Mouse (Mus musculus): Measurements from ENCODE around the gene Pnma1.

Pnma1 gene

DNA sequence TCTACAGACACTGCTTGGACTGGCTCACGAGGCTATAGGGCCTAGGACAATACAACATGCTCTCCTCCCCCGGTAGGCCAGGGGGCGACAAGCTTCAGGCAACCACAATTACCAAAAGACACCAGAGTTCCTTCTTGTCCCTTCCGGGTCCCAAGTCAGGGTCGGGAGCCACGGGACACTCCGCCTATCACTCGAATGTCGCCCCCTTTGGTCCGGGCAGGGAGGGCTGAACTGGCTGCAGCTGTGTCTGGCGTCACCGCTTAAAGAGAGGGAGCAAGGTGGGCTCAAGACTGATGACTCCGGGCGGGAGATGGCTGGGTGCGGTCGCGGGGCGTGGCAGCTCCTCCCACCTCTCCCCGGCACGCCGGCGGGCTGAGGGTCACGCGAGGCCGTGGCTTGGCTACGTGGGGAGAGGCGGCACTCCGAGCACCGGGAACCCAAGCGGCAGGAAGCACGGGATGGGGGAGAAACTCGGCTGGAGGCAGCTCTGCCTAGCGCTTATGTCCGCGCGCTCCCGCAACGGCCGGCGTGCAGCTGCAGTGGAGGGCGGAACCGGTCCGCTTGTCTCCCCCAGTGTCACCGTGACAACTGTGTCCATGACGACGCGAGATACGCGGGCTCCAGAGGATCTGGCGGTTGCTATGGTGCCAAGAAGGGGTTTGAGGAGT lies at the start of gene Pnma1:
Gene Pnma1, minus strand, starts transcription at position 536 of the 668 bp plus-strand sequence.
- peak; percentile 70 for DNase-seq

DNA sequence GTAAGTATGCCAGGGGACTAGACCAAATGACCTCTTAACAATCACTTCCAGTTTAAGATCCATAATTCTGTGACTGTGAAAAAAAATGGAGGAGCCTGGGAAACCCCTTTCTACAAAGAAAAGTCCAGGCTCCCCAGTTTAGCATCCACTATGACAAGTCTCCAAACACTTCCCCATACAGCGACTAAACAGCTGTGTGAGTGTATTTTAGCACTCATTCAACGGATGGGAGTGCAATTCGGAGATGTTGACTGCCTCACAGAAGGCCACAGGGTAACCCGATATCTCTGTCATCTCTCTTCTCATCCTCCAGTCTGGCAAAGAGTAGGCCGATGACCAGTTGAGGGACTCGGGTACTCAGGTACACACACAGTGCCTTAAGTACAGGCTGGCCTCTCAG lies 46.9 kb upstream of the Pnma1 start:
- no peak for DNase-seq

GRCm38 (mm10) chr12:84194400-84195109 lies 46.3 kb upstream of the Pnma1 start:
- DNase-seq, result no peak

DNA sequence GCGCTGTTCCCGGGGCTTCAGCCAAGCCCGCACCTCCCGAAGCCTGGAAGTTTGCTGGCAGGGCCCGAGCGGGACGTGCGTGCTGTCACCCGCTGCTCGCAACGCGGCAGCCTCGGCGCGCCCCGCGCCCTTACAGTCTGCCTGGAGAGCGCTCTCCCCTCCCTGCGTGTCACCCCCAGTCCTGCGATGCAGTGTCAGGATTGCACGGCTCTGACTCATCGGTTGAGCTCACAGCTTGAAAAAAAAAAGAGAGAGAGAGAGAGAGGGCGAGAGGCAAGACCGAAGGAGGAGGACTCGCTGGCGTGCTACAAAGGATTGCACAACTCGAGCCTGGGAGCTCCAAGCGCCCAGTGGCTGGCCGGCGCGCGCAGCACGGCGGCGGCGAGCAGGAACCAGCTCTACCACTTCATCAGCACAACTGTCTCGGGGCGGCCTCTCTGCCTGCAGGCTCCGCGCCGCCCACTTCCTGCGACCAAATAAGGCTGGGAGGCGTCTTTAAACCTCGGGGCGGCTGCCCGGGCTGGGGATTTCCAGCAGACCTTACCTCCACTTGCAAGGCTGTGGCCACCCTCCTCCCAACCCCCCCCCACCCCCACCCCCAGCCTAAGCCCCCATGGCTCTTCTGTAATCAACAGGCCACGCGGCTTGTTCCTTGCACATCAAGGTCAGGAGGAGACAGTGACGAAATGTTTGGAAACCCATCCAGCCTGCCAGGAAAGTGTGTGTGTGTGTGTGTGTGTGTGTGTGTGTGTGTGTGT lies 45.5 kb upstream of the Pnma1 start:
- DNase-seq, result peak; percentile 97

DNA sequence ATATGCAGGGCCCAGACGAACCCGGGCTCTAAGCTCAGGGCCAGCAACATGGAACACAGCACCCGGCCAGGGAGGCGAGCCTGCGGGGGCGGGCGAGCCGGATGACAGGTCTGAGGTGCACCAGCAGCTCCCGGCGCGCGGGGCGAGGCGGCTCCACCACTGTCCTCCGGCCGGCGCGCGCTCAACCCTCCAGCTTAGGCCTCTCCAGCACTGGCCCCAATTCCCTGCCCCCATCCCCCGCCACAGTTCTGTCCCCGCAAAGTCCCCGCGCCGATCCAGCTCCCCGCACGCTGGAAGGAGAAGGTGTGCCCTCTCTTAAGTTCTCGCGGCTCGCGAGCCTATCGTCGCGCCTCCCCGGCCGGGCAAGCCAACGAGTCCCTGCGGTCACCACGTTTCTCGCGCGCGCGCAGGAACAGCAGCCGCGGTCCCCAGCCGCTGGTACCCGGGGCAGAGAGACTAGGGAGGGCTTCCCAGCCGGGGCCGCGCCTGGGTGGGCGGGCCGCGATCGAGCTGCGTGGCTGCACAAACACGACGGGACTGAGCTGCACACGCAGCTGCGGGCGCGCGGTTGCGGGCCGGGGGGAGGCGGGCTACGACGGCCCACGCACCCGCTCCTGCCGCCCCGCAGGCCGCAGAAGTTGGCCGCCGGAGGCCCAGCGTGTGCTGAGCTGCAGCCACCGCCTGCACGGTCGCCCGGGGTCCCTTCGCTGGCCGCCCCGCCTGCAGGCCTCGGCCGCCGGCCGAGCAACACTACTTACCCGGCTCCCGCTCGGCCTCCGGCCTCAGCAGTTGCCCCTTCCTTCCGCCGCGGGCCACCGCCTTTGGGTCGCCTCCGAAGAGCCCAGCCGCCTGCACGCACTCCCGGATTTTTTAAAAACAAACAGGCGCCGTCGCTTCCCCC lies 44.7 kb upstream of the Pnma1 start:
- peak; percentile 76 for DNase-seq

- no peak for DNase-seq
These were observed 44.0 kb upstream of the Pnma1 start for GRCm38 (mm10) chr12:84192280-84192679.

DNA sequence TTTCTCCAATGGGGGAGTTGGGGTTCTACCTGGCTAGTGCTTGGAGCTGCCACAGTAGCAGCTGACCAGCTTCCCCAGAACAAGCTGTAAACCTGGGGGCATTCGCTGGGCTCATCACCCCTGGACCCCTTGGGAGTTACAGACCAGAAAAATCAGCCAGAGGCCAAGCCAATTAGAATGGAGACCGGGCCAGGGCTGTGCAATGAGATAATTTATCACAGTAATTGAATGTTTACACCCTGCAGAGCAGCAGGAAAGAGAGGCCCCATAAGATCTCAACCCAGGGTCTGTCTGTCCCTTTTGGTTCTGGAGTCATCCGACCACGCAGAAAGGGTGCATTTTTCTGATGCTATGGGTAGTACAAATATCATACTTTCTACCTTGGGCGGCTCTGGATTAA lies 43.5 kb upstream of the Pnma1 start:
- no peak for DNase-seq

- no peak for DNase-seq
These were observed 42.9 kb upstream of the Pnma1 start for GRCm38 (mm10) chr12:84191190-84191589.

- DNase-seq, result peak; percentile 71
These were observed 42.0 kb upstream of the Pnma1 start for GRCm38 (mm10) chr12:84190151-84190820.

GRCm38 (mm10) chr12:84188881-84189444 lies 40.7 kb upstream of the Pnma1 start:
- no peak for DNase-seq

- DNase-seq, result peak; percentile 65
These were observed 39.7 kb upstream of the Pnma1 start for GRCm38 (mm10) chr12:84187752-84188601.

GRCm38 (mm10) chr12:84186950-84187349 lies 38.7 kb upstream of the Pnma1 start:
- DNase-seq, result peak; percentile 93

DNA sequence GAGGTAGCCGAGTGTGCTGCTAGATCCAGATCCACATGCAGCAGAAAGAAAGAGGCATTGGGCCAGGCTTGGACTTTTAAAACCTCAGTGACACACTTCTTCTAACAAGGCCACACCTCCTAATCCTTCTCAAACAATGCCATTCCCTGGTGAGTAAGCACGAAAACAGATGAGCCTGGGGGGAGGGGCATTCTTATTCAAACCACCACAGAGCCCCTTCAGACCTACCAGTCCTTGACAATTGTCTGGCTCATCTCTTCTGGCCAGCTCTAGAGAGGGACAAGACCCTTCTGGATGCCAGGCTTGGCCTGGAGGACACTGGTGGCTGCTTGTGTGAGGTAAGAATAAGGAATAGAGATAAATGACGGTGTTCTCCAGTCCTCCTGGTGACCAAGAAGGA lies 38.2 kb upstream of the Pnma1 start:
- no peak for DNase-seq

DNA sequence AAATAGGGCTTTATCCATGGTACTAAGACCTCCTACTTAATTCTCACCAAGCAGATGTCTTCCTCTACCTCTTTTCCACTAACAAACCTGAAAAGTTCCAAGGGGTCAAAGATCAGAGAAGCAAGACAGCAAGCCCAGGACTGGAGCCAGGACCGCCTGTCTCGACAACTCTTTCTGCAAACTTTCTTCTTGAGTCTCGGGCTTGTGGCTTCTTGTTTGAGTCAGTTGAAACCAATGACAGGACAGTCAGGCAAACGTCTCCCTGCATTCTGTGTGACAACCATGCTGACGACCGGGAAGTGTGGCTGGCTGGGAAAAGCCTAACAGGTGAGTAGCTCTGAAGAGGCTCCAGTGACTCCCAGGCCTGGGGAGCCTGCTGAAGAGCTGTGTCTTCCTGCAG lies 37.3 kb upstream of the Pnma1 start:
- no peak for DNase-seq

DNA sequence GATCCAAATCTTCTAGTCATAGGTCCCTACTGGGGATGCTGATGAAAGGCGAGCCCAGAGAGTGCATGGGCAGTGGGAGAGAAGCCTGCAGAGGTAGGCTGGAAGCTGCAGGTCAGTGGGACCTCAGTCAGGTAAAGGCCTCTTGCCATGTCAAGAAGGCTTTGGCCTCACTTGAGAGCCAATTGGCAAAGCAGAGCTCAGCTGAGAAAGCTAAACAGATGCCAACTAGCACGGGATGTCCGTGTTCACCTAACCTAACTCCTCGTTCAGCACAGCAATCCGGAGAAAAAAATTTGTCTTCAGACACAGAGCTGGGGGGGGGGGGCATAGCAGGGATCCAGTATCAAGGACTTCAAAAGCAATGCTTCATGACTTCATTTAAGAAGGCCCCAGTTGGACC lies 36.7 kb upstream of the Pnma1 start:
- DNase-seq, result no peak

DNA sequence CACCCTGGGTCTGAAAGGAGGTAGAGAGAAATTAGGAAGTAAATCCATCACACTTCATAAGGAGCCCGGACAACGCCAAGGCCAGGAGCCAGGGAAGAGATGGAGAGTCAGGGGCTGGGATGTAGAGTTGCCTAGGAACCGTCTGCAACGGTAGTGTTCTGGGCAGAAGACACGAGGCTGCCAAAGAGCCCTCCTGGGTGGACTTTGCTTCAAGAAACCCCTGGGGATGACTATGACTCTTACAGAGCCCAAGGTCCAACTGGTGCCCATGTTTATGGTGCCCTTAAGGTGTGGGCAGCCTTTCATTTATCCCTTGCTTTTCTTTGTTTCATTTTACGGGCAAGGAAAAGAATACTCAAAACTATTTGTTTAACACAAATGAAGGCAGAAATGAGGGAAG lies 33.7 kb upstream of the Pnma1 start:
- no peak for DNase-seq

- peak; percentile 93 for DNase-seq
These were observed 32.6 kb upstream of the Pnma1 start for GRCm38 (mm10) chr12:84180701-84181435.

DNA sequence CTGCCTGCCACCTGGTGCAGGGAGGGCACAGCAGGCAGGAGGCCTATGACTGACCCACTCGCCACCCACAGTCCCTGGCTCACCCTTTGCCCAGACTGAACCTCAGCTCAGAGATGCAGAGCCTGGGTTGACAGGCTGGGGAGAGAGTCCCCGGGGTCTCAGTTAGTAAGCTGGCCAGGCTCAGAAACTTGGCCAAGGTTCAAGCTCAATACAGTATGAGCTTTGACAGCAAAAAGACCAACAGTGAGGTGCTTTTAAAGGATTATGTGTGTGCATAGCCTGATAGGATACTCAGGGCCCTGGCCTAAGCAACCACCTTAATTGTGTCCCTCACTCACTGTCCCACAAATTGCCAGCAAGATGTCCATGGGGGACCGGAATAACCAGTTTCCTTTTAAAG lies 31.8 kb upstream of the Pnma1 start:
- no peak for DNase-seq

GRCm38 (mm10) chr12:84178652-84179445 lies 30.6 kb upstream of the Pnma1 start:
- peak; percentile 46 for DNase-seq
